In genomic region chr7:99268951-99269945, GRCm38 (mm10) we compare ENCODE assay signal across 8 mouse cellular contexts. TPM values are rescaled to one million over a fixed set of nuclear protein-coding genes. Genes with fewer than 3 reads are reported as not detected.
A peak's percentile ranks its signal among the peaks of the same experiment; 100 is the strongest.
DNase-seq lines count a peak whose midpoint lies in the region; ATAC-seq lines count a peak whose summit lies in the region.

No protein-coding gene starts in this region.

- 11% methylated on average over 42 of the region's 42 CpGs for WGBS in heart, embryonic 15.5 days
- 6% methylated on average over 42 of the region's 42 CpGs for WGBS in lung, embryonic 15.5 days

- H3K4me3 ChIP-seq in heart, embryonic 15.5 days: peak overlapping the region; percentile 59
- H3K4me3 ChIP-seq in lung, embryonic 15.5 days: peak overlapping the region; percentile 43

- H3K9me3 ChIP-seq in heart, embryonic 15.5 days (replicated peaks): no peaks in the 10 kb centered on the region
- no peaks in the 10 kb centered on the region for H3K9me3 ChIP-seq in lung, embryonic 15.5 days

- no peaks in the 10 kb centered on the region for H3K36me3 ChIP-seq in heart, embryonic 15.5 days
- no peaks in the 10 kb centered on the region for H3K36me3 ChIP-seq in lung, embryonic 15.5 days

- H3K9ac ChIP-seq in heart, embryonic 15.5 days: no peak overlapping the region
- H3K9ac ChIP-seq in lung, embryonic 15.5 days: no peak overlapping the region

- no peak for ATAC-seq in heart, embryonic 15.5 days (replicated peaks; ENCODE audit: insufficient number of reproducible peaks, insufficient read depth, low FRiP score, low read depth)
- peak; percentile 12; the same call in 1 of the 2 replicates for ATAC-seq in lung, embryonic 15.5 days (ENCODE audit: borderline replicate concordance, extremely low read depth, low FRiP score, low TSS enrichment)

- peak; percentile 13 to 27 for DNase-seq in adrenal gland, adult 18-20 months (ENCODE audit: low spot score in 2 of 2)
- DNase-seq in adrenal gland, adult 8-10 months: no peak
- peak; percentile 31 for DNase-seq in right cerebral cortex, postnatal 14 days
- DNase-seq in right cerebral cortex, postnatal 25 days: no peak
- no peak for DNase-seq in ovary, adult 18-20 months (ENCODE audit: low spot score)
- no peak for DNase-seq in urinary bladder, postnatal 10 days (ENCODE audit: low spot score)

- peak overlapping the region; percentile 96 for H3K4me2 ChIP-seq in heart, embryonic 15.5 days
- H3K4me2 ChIP-seq in lung, embryonic 15.5 days: peak overlapping the region; percentile 76

- H3K4me1 ChIP-seq in heart, embryonic 15.5 days (replicated peaks): peaks cover 42% of the 10 kb centered on the region
- peaks cover 32% of the 10 kb centered on the region for H3K4me1 ChIP-seq in lung, embryonic 15.5 days

- H3K27me3 ChIP-seq in heart, embryonic 15.5 days: peaks cover 69% of the 10 kb centered on the region
- peaks cover 66% of the 10 kb centered on the region for H3K27me3 ChIP-seq in lung, embryonic 15.5 days

- H3K27ac ChIP-seq in heart, embryonic 15.5 days: no peak overlapping the region
- H3K27ac ChIP-seq in lung, embryonic 15.5 days: no peak overlapping the region

RNA-seq across cellular contexts. Expression of gene Map6, which starts 2.0 kb away (rescaled TPM):
- total RNA-seq in adrenal gland, adult 18-20 months (2021): 10 to 100 TPM in 1 of 2 experiments, 1 to 10 TPM in 1; 6.6 to 10.9 TPM
- 10 to 100 TPM in 3 of 4 experiments, 1 to 10 TPM in 1; 8.6 to 14.1 (median 12.4) TPM for total RNA-seq in adrenal gland, adult 8-10 months (2022)
- polyA plus RNA-seq in heart, embryonic 15.5 days (2015; fragmentation: Nextera tagmentation; extraction: Ambion mirVana): 2.8 and 5.4 TPM in 2 replicates
- polyA plus RNA-seq in lung, embryonic 15.5 days (2015; fragmentation: Nextera tagmentation; extraction: Ambion mirVana): 2.6 and 3.5 TPM in 2 replicates

RNA-seq across cellular contexts. Expression of gene Mogat2, which starts 30.8 kb away (rescaled TPM):
- under 1 TPM; 0.43 to 0.99 TPM for total RNA-seq in adrenal gland, adult 18-20 months (2021)
- 1 to 10 TPM in 1 of 4 experiments, under 1 TPM in 3; 0.25 to 1.5 (median 0.51) TPM for total RNA-seq in adrenal gland, adult 8-10 months (2022)
- 0.70 and 0.74 TPM in 2 replicates for polyA plus RNA-seq in heart, embryonic 15.5 days (2015; fragmentation: Nextera tagmentation; extraction: Ambion mirVana)
- polyA plus RNA-seq in lung, embryonic 15.5 days (2015; fragmentation: Nextera tagmentation; extraction: Ambion mirVana): 1.1 and 1.5 TPM in 2 replicates

Comparison
In these comparisons a context has a peak if more than half of its experiments do, and no peak if none do; other contexts are left out.
1. DNase-seq: peak in adrenal gland, adult 18-20 months (2 of 2) and right cerebral cortex, postnatal 14 days (single experiment); none in adrenal gland, adult 8-10 months (single experiment), right cerebral cortex, postnatal 25 days (single experiment), ovary, adult 18-20 months (single experiment) and urinary bladder, postnatal 10 days (single experiment).